Mouse (Mus musculus): ENCODE measurements at regions not wholly inside any gene's neighbourhood (a gene's known extent, or its start where the extent isn't known, plus 50 kb on each side); places are given as distances from the start of the nearest gene placed in this dataset.

GRCm38 (mm10) chr9:103877851-103878250 is 116.2 kb upstream of the Tmem108 start:
- TF ChIP-seq CTCF (conservative IDR thresholded peaks at IDR 0.05; ENCODE audit: insufficient read depth, insufficient read length, low read depth, low read length) (no peak), POLR2A (IDR thresholded peaks at IDR 0.05; ENCODE audit: low read depth, low read length) (no peak)
